Mouse (Mus musculus): ENCODE measurements around the gene Arhgap45. TPM values are rescaled to one million over a fixed set of nuclear protein-coding genes. Genes with fewer than 3 reads are reported as not detected.
A peak's percentile ranks its signal among the peaks of the same experiment; 100 is the strongest.
"Not testable (repeated sequence)": the region's sequence is repeated elsewhere in the genome, so short reads cannot be mapped to it uniquely, and the experiment has no call there.

Gene Arhgap45
- total RNA-seq, 2 experiments from 2014 or later: 135 to 235 TPM

DNA sequence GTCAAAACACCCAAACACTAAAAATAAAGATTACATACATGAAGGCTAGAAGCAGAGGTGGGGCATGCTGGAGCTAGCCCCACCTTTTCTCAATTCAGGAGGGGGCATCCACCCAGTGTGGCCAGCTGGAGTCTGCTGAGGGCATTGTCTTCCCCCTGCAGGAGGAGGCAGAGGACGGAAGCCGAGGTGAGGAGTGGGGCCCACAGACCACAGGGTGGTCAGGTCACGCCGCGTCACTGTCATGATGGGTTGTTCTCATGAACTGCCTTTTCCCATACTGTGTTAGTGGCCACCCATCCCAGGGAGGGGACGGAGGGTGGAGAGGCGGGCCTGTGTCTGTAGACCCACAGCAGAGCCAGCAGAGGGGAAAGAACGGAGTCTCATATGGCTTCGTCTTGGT, 13.7 kb downstream of the Arhgap45 start:
- no peak for ATAC-seq (ENCODE audit: poor library complexity, severe bottlenecking)

DNA sequence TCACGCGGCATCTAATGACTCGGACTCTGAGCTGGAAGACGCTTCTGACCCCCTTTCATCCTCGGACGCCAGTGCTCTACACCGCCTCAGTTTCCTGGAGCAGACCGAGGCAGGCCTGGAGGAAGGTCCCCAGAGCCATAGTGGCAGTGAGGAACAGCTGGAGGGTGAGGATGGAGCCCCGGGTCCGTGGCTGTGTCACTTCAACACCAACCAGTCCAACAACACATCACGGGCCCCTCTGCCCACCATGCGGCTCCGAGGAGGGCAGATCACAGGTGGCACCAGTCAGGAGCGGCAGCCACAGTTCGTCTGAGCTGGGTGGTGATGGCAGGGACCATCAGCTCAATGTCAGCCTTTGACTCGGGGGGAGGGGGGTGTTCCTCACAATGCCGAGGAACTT, 14.3 kb downstream of the Arhgap45 start:
- ATAC-seq (ENCODE audit: poor library complexity, severe bottlenecking): no peak

DNA sequence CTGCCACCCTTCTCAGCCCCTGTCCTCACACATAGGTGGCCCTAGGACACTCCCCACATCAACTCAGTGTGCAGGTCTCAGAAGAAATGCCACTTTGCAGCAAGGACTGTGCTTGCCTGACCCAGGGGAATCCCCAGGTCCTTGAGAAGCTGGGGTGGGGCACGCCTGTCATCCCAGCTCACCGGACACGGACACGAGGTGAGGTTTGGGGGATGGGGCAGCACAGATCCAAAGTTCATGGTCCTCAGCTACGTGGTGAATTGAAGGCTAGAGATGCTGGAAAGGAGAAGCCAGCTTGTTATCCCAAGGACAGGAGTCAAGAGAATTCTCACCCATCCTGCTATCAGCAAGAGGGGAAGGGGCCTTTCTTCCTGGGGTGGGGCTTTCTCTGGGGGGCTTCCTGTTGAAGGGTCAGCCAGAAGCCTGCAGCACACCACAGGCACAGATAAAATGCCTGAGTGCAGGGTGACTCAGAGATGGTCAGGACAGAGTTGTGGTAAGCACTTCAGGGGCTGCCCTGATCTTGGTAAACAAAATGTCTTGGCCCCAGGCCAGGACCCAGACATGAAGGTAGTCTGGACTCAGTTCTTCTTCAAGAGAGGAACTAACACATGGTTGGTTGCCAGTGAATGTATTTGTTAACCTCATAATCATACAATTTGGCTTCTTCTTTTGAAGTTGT, 16.5 kb downstream of the Arhgap45 start:
- ATAC-seq (ENCODE audit: poor library complexity, severe bottlenecking): peak; percentile 71

DNA sequence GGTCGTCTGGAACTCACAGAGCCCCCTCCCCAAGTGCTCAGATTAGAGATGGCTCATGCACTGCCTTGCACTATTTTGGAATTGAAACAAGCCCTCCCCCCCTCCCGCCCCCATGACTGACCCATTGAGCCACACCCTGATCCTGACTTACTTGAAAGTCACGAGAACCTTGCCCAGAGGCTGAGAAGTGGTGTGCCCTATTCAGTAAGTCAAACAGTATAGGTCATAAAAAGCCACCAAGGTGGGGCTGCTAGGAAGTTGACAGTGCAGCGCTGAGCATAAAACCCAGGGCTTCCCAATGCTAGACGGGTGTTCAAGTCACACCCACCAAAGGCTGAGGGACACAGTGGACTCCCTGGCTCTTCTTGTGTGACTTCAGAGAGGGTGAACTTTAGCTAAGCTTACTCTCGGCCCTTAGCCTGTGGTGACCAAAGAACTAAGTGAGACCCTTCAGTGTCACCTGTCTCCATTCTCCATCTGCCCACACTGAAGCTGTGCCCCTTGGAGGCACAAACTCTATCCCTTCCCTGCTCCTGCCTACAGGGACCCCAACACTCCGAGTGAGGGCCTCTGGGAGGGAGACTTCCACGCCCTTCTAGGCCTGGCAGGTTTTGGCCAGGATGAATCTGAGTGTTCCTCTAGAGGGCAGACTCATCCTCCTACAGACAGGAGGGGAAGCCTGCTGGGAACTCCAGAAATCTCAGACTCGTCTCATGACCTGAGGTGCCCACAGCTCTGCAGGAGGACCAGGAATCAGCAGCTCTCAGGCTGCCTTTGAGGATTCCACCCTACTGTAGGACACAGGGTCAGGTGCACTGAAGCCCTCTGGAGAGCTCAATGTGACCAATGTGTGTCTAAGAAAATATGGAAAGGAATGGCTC, 17.3 kb downstream of the Arhgap45 start:
- peak; percentile 38 for ATAC-seq (ENCODE audit: poor library complexity, severe bottlenecking)

DNA sequence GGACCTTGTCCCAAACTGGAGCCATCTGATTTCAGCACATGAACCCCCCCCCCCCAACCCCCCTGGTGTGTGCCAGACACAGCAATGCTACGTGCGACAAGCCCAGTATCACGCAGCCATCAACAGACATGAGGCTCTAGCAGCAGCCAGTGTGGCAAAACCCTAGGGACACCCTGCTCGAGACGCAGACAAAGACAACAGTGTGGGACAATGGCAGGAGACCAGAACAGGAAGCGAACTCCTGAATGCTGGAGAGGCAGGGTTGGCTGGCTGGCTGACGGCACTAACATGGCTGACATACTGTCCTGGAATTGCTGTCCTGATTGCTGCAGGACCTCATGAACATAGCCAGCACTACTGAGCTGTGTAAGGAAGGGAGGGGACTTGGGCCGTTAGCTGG, 18.7 kb downstream of the Arhgap45 start:
- ATAC-seq (ENCODE audit: poor library complexity, severe bottlenecking): no peak

DNA sequence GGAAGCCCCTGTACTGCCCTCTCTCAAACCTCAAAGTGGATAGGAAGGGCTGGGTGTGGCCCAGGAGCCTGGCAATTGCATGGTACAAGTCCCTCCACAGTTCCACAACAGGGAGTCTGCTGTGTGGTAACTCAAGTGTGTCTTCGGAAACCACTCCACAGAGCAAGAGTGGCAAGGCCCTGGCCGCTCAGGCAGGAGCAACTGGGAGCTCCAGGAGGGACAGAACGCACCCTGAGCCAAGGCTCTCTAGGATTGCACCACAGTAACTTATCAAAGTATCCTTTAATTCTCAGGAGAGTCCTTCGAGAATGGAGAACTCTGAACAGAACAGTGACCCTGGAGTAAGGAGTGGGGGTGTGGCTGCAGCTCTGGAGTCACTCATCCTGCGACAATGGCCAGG, 19.2 kb downstream of the Arhgap45 start:
- no peak for ATAC-seq (ENCODE audit: poor library complexity, severe bottlenecking)

DNA sequence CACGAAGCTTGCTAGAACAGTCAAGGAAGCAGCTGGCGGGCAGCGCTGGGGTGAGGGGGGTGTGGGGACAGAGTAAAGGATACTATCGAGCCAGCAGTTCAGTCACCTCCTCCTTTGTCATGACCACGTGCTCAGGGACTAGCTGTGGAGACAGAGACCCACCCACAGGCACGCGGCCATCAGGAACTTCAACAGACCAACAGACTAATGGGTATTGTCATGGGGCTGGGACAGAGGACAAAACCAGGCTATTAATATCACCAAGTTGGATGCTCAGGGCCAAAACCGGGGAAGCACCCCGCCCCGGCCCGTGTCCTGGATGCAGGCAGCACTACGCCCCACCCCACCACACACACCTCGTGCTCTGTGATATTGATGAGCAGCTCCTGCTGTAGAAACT, 20.4 kb downstream of the Arhgap45 start:
- no peak for ATAC-seq (ENCODE audit: poor library complexity, severe bottlenecking)

DNA sequence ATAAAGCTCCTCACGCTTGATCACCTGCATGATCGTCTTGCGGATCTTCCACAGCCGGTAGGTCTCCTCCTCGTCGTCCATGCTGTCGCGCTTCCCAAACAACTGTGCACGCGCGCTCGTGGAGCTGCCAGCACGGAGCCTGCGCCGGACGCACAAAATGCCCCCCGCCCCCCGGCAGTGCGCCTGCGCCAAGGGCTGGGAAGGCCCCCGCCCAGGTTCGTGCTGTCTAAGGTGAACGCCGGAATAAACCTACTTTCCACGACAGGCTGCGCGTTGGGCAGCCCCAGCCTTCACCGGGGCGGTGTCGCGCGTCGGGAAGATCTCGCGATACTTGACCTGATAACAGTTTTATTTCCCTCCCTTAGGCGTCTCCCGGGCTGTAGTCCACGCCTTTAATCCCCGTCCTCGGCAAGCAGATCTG, 23.1 kb downstream of the Arhgap45 start, which contains the start of gene Polr2e:
TSS of gene Polr2e (minus strand) at position 237 of the 421 bp plus-strand sequence.
- peak; percentile 99 for ATAC-seq (ENCODE audit: poor library complexity, severe bottlenecking)

DNA sequence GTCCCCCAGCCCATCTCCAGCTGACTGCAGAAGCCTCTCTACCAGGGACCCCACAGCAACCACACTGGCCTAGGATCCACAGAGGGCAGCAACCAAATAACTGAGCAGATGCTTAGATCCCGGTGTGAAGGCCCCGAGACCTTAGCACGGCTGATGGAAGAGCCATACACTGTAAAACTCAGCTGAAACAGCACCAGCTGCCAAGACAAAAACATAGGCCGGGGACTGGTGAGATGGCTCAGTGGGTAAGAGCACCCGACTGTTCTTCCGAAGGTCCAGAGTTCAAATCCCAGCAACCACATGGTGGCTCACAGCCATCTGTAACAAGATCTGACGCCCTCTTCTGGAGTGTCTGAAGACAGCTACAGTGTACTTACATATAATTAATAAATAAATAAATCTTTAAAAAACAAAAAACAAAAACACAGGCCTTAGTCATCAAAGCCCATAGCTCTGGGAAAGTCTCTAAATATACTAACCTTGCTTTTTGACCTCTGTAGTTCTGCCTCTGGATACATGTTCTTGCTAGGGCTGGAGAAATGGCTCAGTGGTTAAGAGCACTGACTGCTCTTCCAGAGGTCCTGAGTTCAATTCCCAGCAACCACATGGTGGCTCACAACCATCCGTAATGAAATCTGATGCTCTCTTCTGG, 25.1 kb downstream of the Arhgap45 start:
- not testable (repeated sequence) for ATAC-seq (ENCODE audit: poor library complexity, severe bottlenecking)

DNA sequence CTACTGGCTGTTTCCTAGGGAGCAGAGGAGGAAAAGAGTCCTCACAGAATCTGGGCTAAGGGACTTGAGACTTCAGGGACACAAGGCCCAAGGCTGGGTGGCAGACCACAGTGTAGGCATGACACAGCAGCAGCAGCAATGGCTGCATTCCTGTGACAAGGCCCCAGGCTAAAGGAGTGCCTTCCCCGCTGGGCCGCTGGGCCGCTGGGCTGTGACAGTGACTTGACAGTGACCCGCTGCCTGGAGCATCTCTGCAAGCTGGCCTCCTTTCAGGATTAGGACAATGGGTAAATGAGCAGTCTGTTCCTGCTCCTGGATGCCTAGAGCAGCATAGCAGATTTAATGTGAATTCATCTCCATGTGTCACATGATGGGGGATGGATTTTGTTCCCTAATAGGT, 27.6 kb downstream of the Arhgap45 start:
- ATAC-seq (ENCODE audit: poor library complexity, severe bottlenecking): no peak

DNA sequence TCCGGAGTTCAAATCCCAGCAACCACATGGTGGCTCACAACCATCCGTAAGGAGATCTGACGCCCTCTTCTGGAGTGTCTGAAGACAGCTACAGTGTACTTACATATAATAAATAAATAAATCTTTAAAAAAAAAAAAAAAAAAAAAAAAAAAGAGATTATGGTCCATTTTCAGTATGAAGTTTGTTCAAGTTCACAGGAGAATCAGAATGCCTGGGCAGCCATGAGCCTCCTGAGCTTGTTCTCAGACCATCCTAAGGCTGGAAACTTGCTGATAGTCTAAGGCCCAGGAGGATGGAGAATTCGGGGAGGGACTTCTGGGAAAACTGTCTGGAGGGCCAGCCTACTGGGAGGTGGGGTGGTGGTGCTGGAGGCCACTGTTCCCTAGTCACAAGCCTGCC, 28.9 kb downstream of the Arhgap45 start:
- not testable (repeated sequence) for ATAC-seq (ENCODE audit: poor library complexity, severe bottlenecking)

DNA sequence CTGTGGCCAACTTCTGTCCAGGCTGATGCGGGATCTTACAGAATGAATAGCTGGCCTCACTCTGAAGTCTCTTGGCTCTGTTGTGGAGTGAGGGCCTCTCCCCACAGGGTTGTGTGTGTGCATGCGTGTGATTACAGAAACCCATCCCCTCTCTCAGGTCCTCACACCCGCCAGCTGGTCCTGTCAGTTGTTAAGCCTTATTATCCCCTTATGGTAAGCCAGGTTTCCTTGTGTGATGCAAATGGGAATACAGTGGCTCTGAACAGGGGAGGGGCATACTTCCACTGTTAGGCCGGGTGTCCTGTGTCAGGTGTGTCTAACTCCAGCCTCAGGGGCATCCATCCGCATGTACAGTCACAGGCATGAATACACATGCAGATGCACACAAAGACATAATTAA, 29.3 kb downstream of the Arhgap45 start:
- no peak for ATAC-seq (ENCODE audit: poor library complexity, severe bottlenecking)

DNA sequence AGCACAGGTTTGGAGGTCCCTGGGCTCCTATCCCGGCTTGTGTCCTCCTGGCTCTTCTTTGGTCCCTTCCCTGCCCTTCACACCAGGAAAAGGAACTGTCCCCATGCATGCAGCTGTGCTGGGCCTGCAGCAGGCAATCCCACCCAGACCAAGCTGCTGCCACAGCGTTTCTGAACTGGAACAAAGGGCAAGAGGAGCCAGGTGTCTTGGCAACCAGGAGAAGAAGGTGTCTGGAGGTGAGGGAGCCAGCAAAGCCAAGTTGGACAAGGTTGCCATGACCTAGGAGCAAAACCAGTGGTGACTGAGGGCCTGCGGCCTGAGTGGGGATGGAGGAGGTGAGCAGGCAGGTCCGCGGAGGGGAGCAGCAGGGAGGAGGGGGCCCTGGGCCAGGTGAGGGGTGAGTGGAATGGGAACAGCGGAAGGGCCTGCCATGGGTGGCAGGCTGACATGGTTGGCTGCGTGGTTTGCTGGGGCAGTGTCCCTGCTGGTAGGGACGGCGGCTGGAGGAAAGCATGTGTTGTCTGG, 30.6 kb downstream of the Arhgap45 start, which contains the start of gene Gpx4:
TSS of gene Gpx4 (plus strand) at position 126 of the 525 bp plus-strand sequence.
- no peak for ATAC-seq (ENCODE audit: poor library complexity, severe bottlenecking)

DNA sequence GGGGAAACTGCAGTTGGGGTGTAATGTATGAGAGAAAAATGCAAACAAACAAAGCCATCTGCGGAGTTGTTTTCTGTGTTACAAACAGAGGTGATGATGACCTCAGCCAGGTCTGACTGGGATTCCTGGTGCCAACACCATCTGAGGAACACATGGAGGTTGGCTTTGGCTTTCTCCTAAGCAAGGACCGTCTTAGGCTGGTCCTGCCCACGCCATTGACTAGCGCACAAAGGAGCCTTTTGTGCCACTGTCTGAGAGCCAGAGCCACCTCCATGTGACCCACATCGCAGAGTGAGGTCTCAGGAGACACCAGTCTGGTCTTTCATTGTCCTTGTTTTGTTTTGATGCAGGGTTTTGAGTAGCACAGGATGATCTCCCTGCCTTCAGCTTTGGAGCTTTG, 31.9 kb downstream of the Arhgap45 start:
- ATAC-seq (ENCODE audit: poor library complexity, severe bottlenecking): no peak

DNA sequence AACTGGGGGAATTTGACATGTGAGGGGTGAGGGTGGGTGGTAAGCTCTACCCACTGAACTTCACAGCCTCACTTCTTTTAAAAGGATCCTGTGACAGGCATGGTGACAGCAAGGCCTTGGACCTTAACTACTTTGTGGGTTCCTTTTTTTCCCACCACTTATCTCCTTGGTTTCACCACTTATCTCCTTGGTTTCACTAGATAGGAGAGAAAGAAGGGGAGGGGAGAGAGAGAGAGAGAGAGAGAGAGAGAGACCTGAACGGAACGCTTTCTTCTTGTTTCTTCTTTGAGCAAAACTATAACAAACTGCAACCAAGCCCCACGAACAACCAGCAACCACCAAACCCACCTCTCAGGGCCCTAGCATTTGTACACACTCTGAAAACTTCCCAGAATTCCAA, 32.4 kb downstream of the Arhgap45 start:
- no peak for ATAC-seq (ENCODE audit: poor library complexity, severe bottlenecking)

DNA sequence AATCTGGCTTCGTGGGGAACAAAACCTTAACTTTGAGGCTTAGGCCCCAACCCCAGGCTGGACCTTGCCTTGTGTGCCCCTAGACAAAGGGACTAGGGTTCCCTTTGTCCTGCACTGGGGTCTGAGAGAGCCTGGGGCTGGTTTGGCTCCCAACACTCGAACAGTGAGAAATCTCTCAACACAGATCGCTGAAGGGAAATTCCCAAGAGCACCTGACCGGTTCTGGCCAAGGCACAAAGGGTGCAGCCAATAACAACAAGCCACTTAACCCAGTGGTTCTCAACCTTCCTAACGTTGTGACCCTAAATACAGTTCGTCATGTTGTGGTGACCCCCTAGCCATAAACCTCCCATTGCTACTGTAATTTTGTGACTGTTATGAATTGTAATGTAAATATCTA, 33.8 kb downstream of the Arhgap45 start:
- ATAC-seq (ENCODE audit: poor library complexity, severe bottlenecking): no peak

DNA sequence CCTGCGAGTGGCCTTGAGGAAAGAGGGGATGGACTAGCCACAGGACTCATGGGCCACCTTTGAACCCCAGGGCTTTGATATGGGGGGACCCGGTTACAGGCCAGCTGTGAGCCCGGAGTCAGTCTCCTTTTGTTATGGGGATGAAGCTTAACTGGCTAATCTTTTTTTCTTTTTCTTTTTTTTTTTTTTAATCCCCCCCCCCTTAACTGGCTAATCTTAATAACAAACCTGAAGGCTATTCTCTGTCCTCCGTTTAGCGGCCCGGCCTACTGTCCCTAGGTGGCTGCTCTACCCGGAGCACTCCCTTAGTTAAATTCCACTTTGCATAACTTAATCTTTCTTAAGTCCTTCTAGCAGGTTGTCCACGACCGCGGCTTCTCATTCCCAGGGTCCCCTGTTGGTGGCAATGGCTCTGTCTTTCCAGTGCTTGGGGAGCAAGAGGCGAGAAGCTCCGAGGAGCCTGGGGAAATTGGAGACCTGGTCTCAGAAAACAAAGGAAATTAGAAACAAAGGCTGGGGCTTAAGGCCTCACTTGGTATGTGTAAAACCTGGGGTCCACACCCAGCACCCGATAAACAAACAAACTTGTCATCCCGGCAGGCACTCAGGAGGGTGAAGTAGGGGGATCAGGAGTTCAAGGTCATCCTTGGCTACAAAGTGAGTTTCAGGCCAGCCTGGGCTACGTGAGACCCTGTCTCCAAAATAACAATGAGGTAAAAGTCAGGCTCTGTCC, 34.6 kb downstream of the Arhgap45 start:
- ATAC-seq (ENCODE audit: poor library complexity, severe bottlenecking): no peak

DNA sequence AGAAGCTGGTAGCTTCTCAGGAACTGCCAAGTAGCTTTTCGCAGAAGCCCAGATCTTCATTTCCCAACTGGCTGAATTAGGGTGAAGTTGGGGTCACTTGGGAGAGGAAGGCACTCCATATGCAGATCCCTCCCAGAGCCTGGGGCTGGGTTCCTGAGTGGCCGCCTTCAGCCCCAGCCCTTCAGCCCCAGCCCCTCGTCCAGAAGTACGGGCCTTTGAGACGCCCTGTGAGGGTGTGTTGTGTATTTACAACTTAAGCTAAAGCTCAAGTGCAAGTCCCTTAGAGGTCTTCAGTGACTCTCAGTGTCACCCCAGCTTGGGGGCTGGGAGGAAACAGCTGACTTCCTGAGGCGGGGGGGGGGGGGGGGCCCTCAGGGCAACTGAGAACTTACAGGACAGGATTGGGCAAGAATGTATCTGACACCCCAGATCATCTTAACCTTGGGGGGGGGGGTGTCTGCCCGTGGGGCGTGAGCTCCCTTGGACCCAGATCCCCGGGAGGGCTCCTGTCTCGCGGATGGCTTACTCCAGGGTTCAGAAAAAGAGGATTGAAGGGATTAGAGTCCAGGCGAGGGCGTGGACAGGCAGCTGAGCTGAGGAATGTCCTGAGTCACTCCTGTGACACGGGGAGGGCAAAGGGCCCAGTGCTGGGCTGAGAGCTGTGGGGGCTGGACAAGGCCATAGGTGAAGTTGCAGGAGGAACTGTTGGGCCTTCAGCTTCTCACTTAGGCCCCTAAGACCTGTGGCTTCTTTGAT, 35.3 kb downstream of the Arhgap45 start:
- peak; percentile 45 for ATAC-seq (ENCODE audit: poor library complexity, severe bottlenecking)

DNA sequence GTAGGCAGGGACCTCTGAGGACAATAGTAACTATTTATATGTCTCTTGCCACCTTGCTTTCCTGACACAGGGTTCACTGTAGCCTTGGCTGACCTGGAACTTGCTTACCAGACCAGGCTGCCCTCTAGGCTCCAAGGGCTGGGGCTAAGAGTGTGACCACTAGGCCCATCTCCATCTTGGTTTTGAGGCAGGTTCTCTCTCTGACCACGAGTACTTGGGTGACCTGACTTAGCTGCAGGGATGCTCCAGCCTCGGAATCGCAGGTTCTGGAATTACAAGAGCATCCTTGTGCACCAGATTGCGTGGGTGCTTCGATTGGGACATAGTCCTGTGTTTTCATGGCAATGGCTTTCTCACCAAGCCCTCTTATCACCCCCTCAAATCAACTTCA, 35.9 kb downstream of the Arhgap45 start:
- no peak for ATAC-seq (ENCODE audit: poor library complexity, severe bottlenecking)

DNA sequence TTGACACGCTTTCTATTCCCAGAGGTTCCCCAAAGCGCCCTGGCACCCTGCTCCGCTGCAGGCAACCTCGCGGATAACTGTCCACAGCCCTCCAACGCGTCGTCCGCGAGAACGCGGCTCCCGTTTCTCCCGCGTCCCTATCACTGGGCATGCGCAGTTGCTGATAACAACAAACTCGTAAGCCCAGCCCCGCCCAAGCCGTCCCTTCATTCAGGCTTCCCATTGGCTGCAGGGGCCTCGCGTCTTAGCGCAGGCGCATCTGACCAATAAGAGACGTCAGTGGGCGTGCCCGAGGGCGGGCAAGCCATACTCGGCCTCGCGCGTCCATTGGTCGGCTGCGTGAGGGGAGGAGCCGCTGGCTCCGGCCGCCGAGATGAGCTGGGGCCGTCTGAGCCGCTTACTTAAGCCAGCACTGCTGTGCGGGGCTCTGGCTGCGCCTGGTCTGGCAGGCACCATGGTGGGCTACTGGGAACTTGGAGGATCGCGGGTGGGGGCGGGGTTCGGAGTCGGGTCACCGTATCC, 36.9 kb downstream of the Arhgap45 start:
- ATAC-seq (ENCODE audit: poor library complexity, severe bottlenecking): peak; percentile 89
